Mouse (Mus musculus): ENCODE measurements around the gene Gm21812. TPM values are rescaled to one million over a fixed set of nuclear protein-coding genes. Genes with fewer than 3 reads are reported as not detected.
"Not testable (repeated sequence)": the region's sequence is repeated elsewhere in the genome, so short reads cannot be mapped to it uniquely, and the experiment has no call there.

Gene Gm21812
- not detected in 2 replicates for polyA plus RNA-seq (2015; fragmentation: Nextera tagmentation; extraction: Ambion mirVana)

- H3K27me3 ChIP-seq (replicated peaks); ATAC-seq (ENCODE audit: insufficient read depth, low FRiP score, low read depth); H3K9ac ChIP-seq; H3K4me2 ChIP-seq; H3K27ac ChIP-seq; H3K4me3 ChIP-seq (replicated peaks); H3K36me3 ChIP-seq; H3K9me3 ChIP-seq; H3K4me1 ChIP-seq: not testable (repeated sequence)
- no CpG with 5 or more reads among the region's 4 CpGs for WGBS
Observed at GRCm38 (mm10) chrY:9347084-9347483, at the start of gene Gm21812. TSS of gene Gm21812 (minus strand) at chrY:9347184.

Other genes starting within 250 kb of the Gm21812 start
- gene Gm21292, start 213.3 kb downstream of the Gm21812 start, polyA plus RNA-seq (2015; fragmentation: Nextera tagmentation; extraction: Ambion mirVana) = not detected in 2 replicates
- gene Gm21721, start 145.0 kb downstream of the Gm21812 start, polyA plus RNA-seq (2015; fragmentation: Nextera tagmentation; extraction: Ambion mirVana) = not detected in 2 replicates
- gene Gm21874, start 69.0 kb upstream of the Gm21812 start, polyA plus RNA-seq (2015; fragmentation: Nextera tagmentation; extraction: Ambion mirVana) = not detected in 2 replicates

Data from stomach, embryonic 15.5 days (tissue).